Mouse (Mus musculus): ENCODE measurements around the gene Hist1h4b. TPM values are rescaled to one million over a fixed set of nuclear protein-coding genes. Genes with fewer than 3 reads are reported as not detected.
"Not testable (repeated sequence)": the region's sequence is repeated elsewhere in the genome, so short reads cannot be mapped to it uniquely, and the experiment has no call there.

Gene Hist1h4b
- polyA plus RNA-seq, 1 experiment from 2014 or later: 5.9 TPM

GRCm38 (mm10) chr13:23765172-23765513 is 8.3 kb downstream of the Hist1h4b start:
- no peak for DNase-seq (ENCODE audit: low spot score)
- Histone ChIP-seq H3K36me3 (ENCODE audit: control insufficient read depth, insufficient read depth, low read length) (no peaks in the 10 kb centered on the region), H3K4me2 (ENCODE audit: low read depth, low read length, severe bottlenecking) (no peak overlapping the region), H3K9me3 (ENCODE audit: control insufficient read depth, low read length) (no peaks in the 10 kb centered on the region), H3K27me3 (ENCODE audit: control insufficient read depth, insufficient read depth, low read length) (no peaks in the 10 kb centered on the region), H3K9ac (ENCODE audit: low read length) (no peak overlapping the region), H3K4me1 (replicated peaks; ENCODE audit: control insufficient read depth, insufficient read depth, low read length) (peaks cover 4% of the 10 kb centered on the region; the same call in 1 of the 2 replicates), H3K27ac (ENCODE audit: low read depth, low read length) (no peak overlapping the region), H3K4me3 (ENCODE audit: low read depth, low read length) (no peak overlapping the region)
- 74% methylated on average over 1 of the region's 1 CpGs for WGBS
- ATAC-seq (replicated peaks; ENCODE audit: low FRiP score): no peak

- Histone ChIP-seq H3K9ac (ENCODE audit: low read length) (no peak overlapping the region), H3K36me3 (ENCODE audit: control insufficient read depth, insufficient read depth, low read length) (no peaks in the 10 kb centered on the region), H3K27me3 (ENCODE audit: control insufficient read depth, insufficient read depth, low read length) (no peaks in the 10 kb centered on the region), H3K4me2 (ENCODE audit: low read depth, low read length, severe bottlenecking) (no peak overlapping the region), H3K4me1 (replicated peaks; ENCODE audit: control insufficient read depth, insufficient read depth, low read length) (peaks cover 4% of the 10 kb centered on the region; the same call in 1 of the 2 replicates), H3K4me3 (ENCODE audit: low read depth, low read length) (no peak overlapping the region), H3K9me3 (ENCODE audit: control insufficient read depth, low read length) (no peaks in the 10 kb centered on the region), H3K27ac (ENCODE audit: low read depth, low read length) (no peak overlapping the region)
- DNase-seq (ENCODE audit: low spot score): no peak
- ATAC-seq (replicated peaks; ENCODE audit: low FRiP score): no peak
Measured at GRCm38 (mm10) chr13:23766772-23767171, 10.0 kb downstream of the Hist1h4b start.

GRCm38 (mm10) chr13:23768834-23769397 is 12.1 kb downstream of the Hist1h4b start:
- no peak overlapping the region for H3K4me2 ChIP-seq (ENCODE audit: low read depth, low read length, severe bottlenecking)
- H3K36me3 ChIP-seq (ENCODE audit: control insufficient read depth, insufficient read depth, low read length): no peaks in the 10 kb centered on the region
- 41% methylated on average over 5 of the region's 5 CpGs for WGBS

GRCm38 (mm10) chr13:23769613-23770012 is 12.8 kb downstream of the Hist1h4b start, which contains the start of gene Trim38:
Trim38 (plus strand) TSS chr13:23769913.
- H3K9ac ChIP-seq (ENCODE audit: low read length); H3K27ac ChIP-seq (ENCODE audit: low read depth, low read length); H3K9me3 ChIP-seq (ENCODE audit: control insufficient read depth, low read length); H3K36me3 ChIP-seq (ENCODE audit: control insufficient read depth, insufficient read depth, low read length); H3K4me1 ChIP-seq (replicated peaks; ENCODE audit: control insufficient read depth, insufficient read depth, low read length); H3K4me2 ChIP-seq (ENCODE audit: low read depth, low read length, severe bottlenecking); H3K27me3 ChIP-seq (ENCODE audit: control insufficient read depth, insufficient read depth, low read length); ATAC-seq (replicated peaks; ENCODE audit: low FRiP score); H3K4me3 ChIP-seq (ENCODE audit: low read depth, low read length); DNase-seq (ENCODE audit: low spot score): not testable (repeated sequence)
- WGBS: 82% methylated on average over 2 of the region's 2 CpGs

More at GRCm38 (mm10) chr13:23768834-23769397, 12.1 kb downstream of the Hist1h4b start:
- Histone ChIP-seq H3K27ac (ENCODE audit: low read depth, low read length) (no peak overlapping the region), H3K4me3 (ENCODE audit: low read depth, low read length) (no peak overlapping the region), H3K9ac (ENCODE audit: low read length) (no peak overlapping the region), H3K4me1 (replicated peaks; ENCODE audit: control insufficient read depth, insufficient read depth, low read length) (0 out of 2 replicates have a peak, but pooled peaks cover 2% of the 10 kb centered on the region), H3K27me3 (ENCODE audit: control insufficient read depth, insufficient read depth, low read length) (no peaks in the 10 kb centered on the region), H3K9me3 (ENCODE audit: control insufficient read depth, low read length) (no peaks in the 10 kb centered on the region)
- DNase-seq (ENCODE audit: low spot score): no peak
- no peak for ATAC-seq (replicated peaks; ENCODE audit: low FRiP score)

GRCm38 (mm10) chr13:23772561-23773313 is 15.9 kb downstream of the Hist1h4b start:
- DNase-seq (ENCODE audit: low spot score) (peak; percentile 69), ATAC-seq (replicated peaks; ENCODE audit: low FRiP score) (peak; percentile 91)
- no peaks in the 10 kb centered on the region for H3K27me3 ChIP-seq (ENCODE audit: control insufficient read depth, insufficient read depth, low read length)
- no peak overlapping the region for H3K9ac ChIP-seq (ENCODE audit: low read length)
- WGBS: 26% methylated on average over 21 of the region's 21 CpGs
- no peak overlapping the region for H3K4me3 ChIP-seq (ENCODE audit: low read depth, low read length)
- no peaks in the 10 kb centered on the region for H3K36me3 ChIP-seq (ENCODE audit: control insufficient read depth, insufficient read depth, low read length)
- H3K4me1 ChIP-seq (replicated peaks; ENCODE audit: control insufficient read depth, insufficient read depth, low read length): 0 out of 2 replicates have a peak, but pooled peaks cover 2% of the 10 kb centered on the region
- H3K27ac ChIP-seq (ENCODE audit: low read depth, low read length): no peak overlapping the region
- no peaks in the 10 kb centered on the region for H3K9me3 ChIP-seq (ENCODE audit: control insufficient read depth, low read length)
- H3K4me2 ChIP-seq (ENCODE audit: low read depth, low read length, severe bottlenecking): peak overlapping the region; percentile 26; the same call in 1 of the 2 replicates

- H3K4me3 ChIP-seq (ENCODE audit: low read depth, low read length): no peak overlapping the region
- DNase-seq (ENCODE audit: low spot score) (no peak), ATAC-seq (replicated peaks; ENCODE audit: low FRiP score) (no peak)
- no peak overlapping the region for H3K4me2 ChIP-seq (ENCODE audit: low read depth, low read length, severe bottlenecking)
- H3K36me3 ChIP-seq (ENCODE audit: control insufficient read depth, insufficient read depth, low read length): no peaks in the 10 kb centered on the region
- H3K9ac ChIP-seq (ENCODE audit: low read length): no peak overlapping the region
- WGBS: 89% methylated on average over 7 of the region's 7 CpGs
- no peaks in the 10 kb centered on the region for H3K27me3 ChIP-seq (ENCODE audit: control insufficient read depth, insufficient read depth, low read length)
- H3K9me3 ChIP-seq (ENCODE audit: control insufficient read depth, low read length): no peaks in the 10 kb centered on the region
- H3K4me1 ChIP-seq (replicated peaks; ENCODE audit: control insufficient read depth, insufficient read depth, low read length): no peaks in the 10 kb centered on the region
- no peak overlapping the region for H3K27ac ChIP-seq (ENCODE audit: low read depth, low read length)
Measured at GRCm38 (mm10) chr13:23778339-23778738, 21.5 kb downstream of the Hist1h4b start.

- 87% methylated on average over 4 of the region's 4 CpGs for WGBS
- no peaks in the 10 kb centered on the region for H3K4me1 ChIP-seq (replicated peaks; ENCODE audit: control insufficient read depth, insufficient read depth, low read length)
- no peak overlapping the region for H3K4me3 ChIP-seq (ENCODE audit: low read depth, low read length)
- no peaks in the 10 kb centered on the region for H3K36me3 ChIP-seq (ENCODE audit: control insufficient read depth, insufficient read depth, low read length)
- no peak overlapping the region for H3K9ac ChIP-seq (ENCODE audit: low read length)
- H3K4me2 ChIP-seq (ENCODE audit: low read depth, low read length, severe bottlenecking): no peak overlapping the region
- H3K27ac ChIP-seq (ENCODE audit: low read depth, low read length): no peak overlapping the region
- DNase-seq (ENCODE audit: low spot score) (no peak), ATAC-seq (replicated peaks; ENCODE audit: low FRiP score) (no peak)
- no peaks in the 10 kb centered on the region for H3K27me3 ChIP-seq (ENCODE audit: control insufficient read depth, insufficient read depth, low read length)
- H3K9me3 ChIP-seq (ENCODE audit: control insufficient read depth, low read length): no peaks in the 10 kb centered on the region
Measured at GRCm38 (mm10) chr13:23779025-23779424, 22.2 kb downstream of the Hist1h4b start.

GRCm38 (mm10) chr13:23792520-23792919 is 35.7 kb downstream of the Hist1h4b start:
- DNase-seq (ENCODE audit: low spot score) (no peak), ATAC-seq (replicated peaks; ENCODE audit: low FRiP score) (no peak)
- H3K4me2 ChIP-seq (ENCODE audit: low read depth, low read length, severe bottlenecking): no peak overlapping the region
- H3K4me3 ChIP-seq (ENCODE audit: low read depth, low read length): no peak overlapping the region
- H3K9ac ChIP-seq (ENCODE audit: low read length): no peak overlapping the region
- H3K27me3 ChIP-seq (ENCODE audit: control insufficient read depth, insufficient read depth, low read length): no peaks in the 10 kb centered on the region
- H3K9me3 ChIP-seq (ENCODE audit: control insufficient read depth, low read length): no peaks in the 10 kb centered on the region
- WGBS: 47% methylated on average over 2 of the region's 2 CpGs
- no peak overlapping the region for H3K27ac ChIP-seq (ENCODE audit: low read depth, low read length)
- no peaks in the 10 kb centered on the region for H3K36me3 ChIP-seq (ENCODE audit: control insufficient read depth, insufficient read depth, low read length)
- no peaks in the 10 kb centered on the region for H3K4me1 ChIP-seq (replicated peaks; ENCODE audit: control insufficient read depth, insufficient read depth, low read length)

- H3K36me3 ChIP-seq (ENCODE audit: control insufficient read depth, insufficient read depth, low read length): no peaks in the 10 kb centered on the region
- no peak overlapping the region for H3K27ac ChIP-seq (ENCODE audit: low read depth, low read length)
- no peak overlapping the region for H3K9ac ChIP-seq (ENCODE audit: low read length)
- H3K4me1 ChIP-seq (replicated peaks; ENCODE audit: control insufficient read depth, insufficient read depth, low read length): no peaks in the 10 kb centered on the region
- ATAC-seq (replicated peaks; ENCODE audit: low FRiP score) (no peak), DNase-seq (ENCODE audit: low spot score) (no peak)
- no peak overlapping the region for H3K4me3 ChIP-seq (ENCODE audit: low read depth, low read length)
- H3K4me2 ChIP-seq (ENCODE audit: low read depth, low read length, severe bottlenecking): no peak overlapping the region
- H3K27me3 ChIP-seq (ENCODE audit: control insufficient read depth, insufficient read depth, low read length): no peaks in the 10 kb centered on the region
- 91% methylated on average over 5 of the region's 5 CpGs for WGBS
- no peaks in the 10 kb centered on the region for H3K9me3 ChIP-seq (ENCODE audit: control insufficient read depth, low read length)
Measured at GRCm38 (mm10) chr13:23799405-23799804, 42.6 kb downstream of the Hist1h4b start.
